Mouse (Mus musculus): ENCODE results near the gene Gata2.

DNA sequence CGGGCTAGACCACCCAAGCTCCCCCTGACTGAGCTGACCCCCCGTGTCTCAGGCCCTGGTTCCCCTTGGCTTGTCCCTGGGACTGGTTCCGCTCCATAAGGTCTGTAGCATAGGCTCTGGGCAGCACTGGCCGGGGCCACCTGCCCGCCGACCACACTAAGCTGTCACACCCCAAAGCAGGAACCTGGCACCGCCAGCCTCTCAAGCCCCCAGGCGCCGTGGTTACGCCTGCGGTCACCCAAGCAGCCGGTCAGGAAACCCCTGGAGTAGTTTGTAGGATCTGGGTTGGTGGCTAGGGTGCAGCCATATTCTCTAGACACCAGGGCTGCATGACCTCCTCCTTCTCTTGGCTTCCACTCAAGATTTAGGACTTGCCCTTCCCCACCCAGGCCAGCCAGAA is 35.5 kb downstream of the Gata2 start:
- no peak for TF ChIP-seq EP300 (IDR thresholded peaks at IDR 0.05; ENCODE audit: insufficient read depth, low read depth, low read length)
- TF ChIP-seq CTCF (IDR thresholded peaks at IDR 0.05; ENCODE audit: low read depth, low read length) = no peak
- no peak for TF ChIP-seq POLR2A (IDR thresholded peaks at IDR 0.05; ENCODE audit: insufficient read depth, low read length)

Measured in ES-Bruce4 (cell line).